Mouse (Mus musculus) heart, postnatal 0 days (tissue): ENCODE data around the gene Dpp8.

ENCODE experiments used
- CTCF ChIP-seq: IDR thresholded peaks from 2 replicates; pipeline ENCODE4 v1.5.1; 2016; ENCODE audit warnings: antibody characterized with exemption, control low read depth, low read depth
- EP300 ChIP-seq: IDR thresholded peaks from 2 replicates; pipeline ENCODE4 v1.6.1; 2016; ENCODE audit warnings: antibody characterized with exemption, low read depth

DNA sequence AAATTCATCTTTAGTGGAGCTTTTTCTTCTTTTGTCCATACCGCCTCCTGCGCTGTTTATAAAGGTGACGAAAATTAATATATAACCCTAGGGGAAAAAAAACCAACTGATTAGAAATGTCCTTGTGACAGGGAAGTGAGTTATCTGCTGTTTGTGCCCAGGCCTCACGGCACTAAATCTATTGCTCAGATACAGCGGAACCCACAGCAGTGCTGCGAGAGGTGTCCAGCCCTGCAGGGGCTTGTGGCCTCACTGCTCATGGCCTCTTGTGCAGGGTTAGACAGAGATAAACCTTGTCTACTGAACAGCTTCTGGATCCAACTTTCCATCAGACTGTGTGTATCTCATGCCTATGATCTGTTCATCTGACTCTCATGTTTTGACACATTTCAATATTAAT, 43.8 kb upstream of the Dpp8 start:
- TF ChIP-seq CTCF (no peak), EP300 (no peak)
